Mouse (Mus musculus): ENCODE data around the gene Nudt9. TPM values are rescaled to one million over a fixed set of nuclear protein-coding genes. Genes with fewer than 3 reads are reported as not detected.

The Nudt9 gene
- polyA plus RNA-seq, 1 experiment from 2014 or later = 64.7 TPM

- H3K36me3 ChIP-seq = peaks cover 51% of the 10 kb centered on the region
- WGBS = 94% methylated on average over 11 of the region's 11 CpGs
- H3K9me3 ChIP-seq (replicated peaks) = no peaks in the 10 kb centered on the region
- H3K4me2 ChIP-seq (replicated peaks) = no peak overlapping the region
- H3K9ac ChIP-seq = no peak overlapping the region
- no peaks in the 10 kb centered on the region for H3K4me1 ChIP-seq
- H3K4me3 ChIP-seq = no peak overlapping the region
- H3K27ac ChIP-seq = no peak overlapping the region
- no peaks in the 10 kb centered on the region for H3K27me3 ChIP-seq
- ATAC-seq (ENCODE audit: low FRiP score) = no peak
Observed at GRCm38 (mm10) chr5:104062773-104063551, 16.9 kb downstream of the Nudt9 start.

GRCm38 (mm10) chr5:104068751-104069150 lies 22.6 kb downstream of the Nudt9 start:
- H3K4me1 ChIP-seq = peaks cover 14% of the 10 kb centered on the region
- H3K4me3 ChIP-seq = no peak overlapping the region
- no peak overlapping the region for H3K27ac ChIP-seq
- H3K36me3 ChIP-seq = peaks cover 8% of the 10 kb centered on the region
- no peaks in the 10 kb centered on the region for H3K9me3 ChIP-seq (replicated peaks)
- no peak overlapping the region for H3K9ac ChIP-seq
- no peaks in the 10 kb centered on the region for H3K27me3 ChIP-seq
- ATAC-seq (ENCODE audit: low FRiP score) = no peak
- 87% methylated on average over 7 of the region's 7 CpGs for WGBS
- no peak overlapping the region for H3K4me2 ChIP-seq (replicated peaks)

GRCm38 (mm10) chr5:104071048-104071447 lies 24.9 kb downstream of the Nudt9 start:
- Histone ChIP-seq H3K4me1 (peaks cover 14% of the 10 kb centered on the region), H3K4me2 (replicated peaks) (no peak overlapping the region), H3K27ac (no peak overlapping the region), H3K36me3 (no peaks in the 10 kb centered on the region), H3K9me3 (replicated peaks) (no peaks in the 10 kb centered on the region), H3K4me3 (no peak overlapping the region), H3K27me3 (no peaks in the 10 kb centered on the region), H3K9ac (no peak overlapping the region)
- WGBS = 64% methylated on average over 4 of the region's 4 CpGs
- ATAC-seq (ENCODE audit: low FRiP score) = no peak

GRCm38 (mm10) chr5:104072272-104072886 lies 26.3 kb downstream of the Nudt9 start:
- H3K27me3 ChIP-seq = no peaks in the 10 kb centered on the region
- 6% methylated on average over 6 of the region's 8 CpGs for whole genome bisulfite sequencing
- peak overlapping the region; percentile 83 for H3K27ac ChIP-seq
- H3K4me1 ChIP-seq = peaks cover 14% of the 10 kb centered on the region
- ATAC-seq (ENCODE audit: low FRiP score) = peak; percentile 91
- peak overlapping the region; percentile 35 for H3K4me2 ChIP-seq (replicated peaks)
- H3K4me3 ChIP-seq = no peak overlapping the region
- no peaks in the 10 kb centered on the region for H3K9me3 ChIP-seq (replicated peaks)
- no peak overlapping the region; the same call in 1 of the 2 replicates for H3K9ac ChIP-seq
- H3K36me3 ChIP-seq = no peaks in the 10 kb centered on the region

- peak; percentile 81 for ATAC-seq (ENCODE audit: low FRiP score)
- peaks cover 14% of the 10 kb centered on the region for H3K4me1 ChIP-seq
Observed at GRCm38 (mm10) chr5:104073602-104074001, 27.5 kb downstream of the Nudt9 start.

GRCm38 (mm10) chr5:104074388-104074787 lies 28.3 kb downstream of the Nudt9 start:
- ATAC-seq (ENCODE audit: low FRiP score) = no peak
- Histone ChIP-seq H3K27ac (no peak overlapping the region), H3K9ac (no peak overlapping the region), H3K27me3 (no peaks in the 10 kb centered on the region), H3K36me3 (no peaks in the 10 kb centered on the region), H3K4me2 (replicated peaks) (no peak overlapping the region), H3K4me1 (peaks cover 14% of the 10 kb centered on the region), H3K4me3 (no peak overlapping the region), H3K9me3 (replicated peaks) (no peaks in the 10 kb centered on the region)
- WGBS = 40% methylated on average over 12 of the region's 12 CpGs

More at GRCm38 (mm10) chr5:104073602-104074001, 27.5 kb downstream of the Nudt9 start:
- Histone ChIP-seq H3K9ac (no peak overlapping the region), H3K4me2 (replicated peaks) (no peak overlapping the region), H3K27ac (peak overlapping the region; percentile 83; the same call in 1 of the 2 replicates), H3K9me3 (replicated peaks) (no peaks in the 10 kb centered on the region), H3K4me3 (no peak overlapping the region), H3K27me3 (no peaks in the 10 kb centered on the region), H3K36me3 (no peaks in the 10 kb centered on the region)
- 73% methylated on average over 5 of the region's 5 CpGs for WGBS

GRCm38 (mm10) chr5:104076361-104076760 lies 30.3 kb downstream of the Nudt9 start:
- 30% methylated on average over 10 of the region's 10 CpGs for WGBS
- Histone ChIP-seq H3K27me3 (no peaks in the 10 kb centered on the region), H3K4me1 (peaks cover 14% of the 10 kb centered on the region), H3K27ac (no peak overlapping the region), H3K4me2 (replicated peaks) (no peak overlapping the region), H3K4me3 (no peak overlapping the region), H3K9ac (no peak overlapping the region), H3K9me3 (replicated peaks) (no peaks in the 10 kb centered on the region), H3K36me3 (no peaks in the 10 kb centered on the region)
- ATAC-seq (ENCODE audit: low FRiP score) = no peak

GRCm38 (mm10) chr5:104077508-104077907 lies 31.4 kb downstream of the Nudt9 start, which contains the start of gene Gm17660:
TSS of gene Gm17660 (minus strand) at chr5:104077608.
- 93% methylated on average over 7 of the region's 7 CpGs for WGBS
- Histone ChIP-seq H3K27ac (no peak within 1 kb of the TSS), H3K4me1 (peaks cover 8% of the 10 kb centered on the region), H3K27me3 (no peaks in the 10 kb centered on the region), H3K4me2 (replicated peaks) (no peak within 1 kb of the TSS), H3K9ac (no peak within 1 kb of the TSS), H3K9me3 (replicated peaks) (no peaks in the 10 kb centered on the region), H3K4me3 (no peak within 1 kb of the TSS), H3K36me3 (no peaks in the 10 kb centered on the region)
- ATAC-seq (ENCODE audit: low FRiP score) = no peak

- no peak for ATAC-seq (ENCODE audit: low FRiP score)
- WGBS = 87% methylated on average over 6 of the region's 6 CpGs
- H3K4me2 ChIP-seq (replicated peaks) = no peak overlapping the region
Observed at GRCm38 (mm10) chr5:104080736-104081135, 34.6 kb downstream of the Nudt9 start.

GRCm38 (mm10) chr5:104085366-104085765 lies 39.3 kb downstream of the Nudt9 start:
- Histone ChIP-seq H3K9me3 (replicated peaks) (no peaks in the 10 kb centered on the region), H3K4me3 (no peak overlapping the region), H3K4me2 (replicated peaks) (no peak overlapping the region), H3K4me1 (no peaks in the 10 kb centered on the region), H3K9ac (no peak overlapping the region), H3K27ac (no peak overlapping the region), H3K27me3 (no peaks in the 10 kb centered on the region), H3K36me3 (peaks cover 11% of the 10 kb centered on the region; the same call in 1 of the 2 replicates)
- WGBS = 88% methylated on average over 9 of the region's 9 CpGs
- ATAC-seq (ENCODE audit: low FRiP score) = no peak

More at GRCm38 (mm10) chr5:104080736-104081135, 34.6 kb downstream of the Nudt9 start:
- Histone ChIP-seq H3K36me3 (0 out of 2 replicates have a peak, but pooled peaks cover 2% of the 10 kb centered on the region), H3K4me3 (no peak overlapping the region), H3K9ac (no peak overlapping the region), H3K9me3 (replicated peaks) (no peaks in the 10 kb centered on the region), H3K27ac (no peak overlapping the region), H3K4me1 (no peaks in the 10 kb centered on the region), H3K27me3 (no peaks in the 10 kb centered on the region)

- no peak overlapping the region for H3K4me2 ChIP-seq (replicated peaks)
- no peak overlapping the region for H3K4me3 ChIP-seq
- H3K27me3 ChIP-seq = no peaks in the 10 kb centered on the region
- H3K27ac ChIP-seq = no peak overlapping the region
- WGBS = 87% methylated on average over 2 of the region's 2 CpGs
- H3K36me3 ChIP-seq = peaks cover 11% of the 10 kb centered on the region; the same call in 1 of the 2 replicates
- no peaks in the 10 kb centered on the region for H3K4me1 ChIP-seq
- no peak for ATAC-seq (ENCODE audit: low FRiP score)
- H3K9me3 ChIP-seq (replicated peaks) = no peaks in the 10 kb centered on the region
- H3K9ac ChIP-seq = no peak overlapping the region
Observed at GRCm38 (mm10) chr5:104089751-104090150, 43.6 kb downstream of the Nudt9 start.

GRCm38 (mm10) chr5:104095416-104096077 lies 49.4 kb downstream of the Nudt9 start:
- 85% methylated on average over 11 of the region's 11 CpGs for WGBS
- H3K4me3 ChIP-seq = no peak overlapping the region
- H3K36me3 ChIP-seq = no peaks in the 10 kb centered on the region
- ATAC-seq (ENCODE audit: low FRiP score) = no peak
- no peak overlapping the region for H3K9ac ChIP-seq
- 0 out of 2 replicates have a peak, but pooled peaks cover 4% of the 10 kb centered on the region for H3K4me1 ChIP-seq
- no peaks in the 10 kb centered on the region for H3K9me3 ChIP-seq (replicated peaks)
- H3K27me3 ChIP-seq = no peaks in the 10 kb centered on the region
- no peak overlapping the region for H3K27ac ChIP-seq
- H3K4me2 ChIP-seq (replicated peaks) = no peak overlapping the region
